Mouse (Mus musculus) fibroblast of lung, adult 2 months (primary cell): ENCODE results near the gene Hsf2bp.

Source experiments
- DNase-seq: peaks from one replicate; pipeline ENCODE4 v3.0.0-alpha.2; 2011; ENCODE audit warnings: low read depth

Hsf2bp gene

GRCm38 (mm10) chr17:31905201-31905790, 130.9 kb downstream of the Hsf2bp start:
- DNase-seq = no peak

- DNase-seq = no peak
Observed at GRCm38 (mm10) chr17:31904036-31904435, 132.1 kb downstream of the Hsf2bp start.

- DNase-seq = no peak
Observed at GRCm38 (mm10) chr17:31902630-31903198, 133.4 kb downstream of the Hsf2bp start.

GRCm38 (mm10) chr17:31901461-31902204, 134.5 kb downstream of the Hsf2bp start:
- no peak for DNase-seq

- no peak for DNase-seq
Observed at GRCm38 (mm10) chr17:31898941-31899340, 137.2 kb downstream of the Hsf2bp start.

GRCm38 (mm10) chr17:31897186-31897793, 138.9 kb downstream of the Hsf2bp start:
- peak; percentile 60 for DNase-seq

GRCm38 (mm10) chr17:31896751-31897150, 139.4 kb downstream of the Hsf2bp start:
- DNase-seq = no peak

GRCm38 (mm10) chr17:31896311-31896710, 139.8 kb downstream of the Hsf2bp start:
- no peak for DNase-seq
